Mouse (Mus musculus) heart, postnatal 0 days (tissue): ENCODE data around the gene Dock4.

ENCODE experiments used
- CTCF ChIP-seq: IDR thresholded peaks from 2 replicates; pipeline ENCODE4 v1.5.1; 2016; ENCODE audit warnings: antibody characterized with exemption, control low read depth, low read depth
- EP300 ChIP-seq: IDR thresholded peaks from 2 replicates; pipeline ENCODE4 v1.6.1; 2016; ENCODE audit warnings: antibody characterized with exemption, low read depth

DNA sequence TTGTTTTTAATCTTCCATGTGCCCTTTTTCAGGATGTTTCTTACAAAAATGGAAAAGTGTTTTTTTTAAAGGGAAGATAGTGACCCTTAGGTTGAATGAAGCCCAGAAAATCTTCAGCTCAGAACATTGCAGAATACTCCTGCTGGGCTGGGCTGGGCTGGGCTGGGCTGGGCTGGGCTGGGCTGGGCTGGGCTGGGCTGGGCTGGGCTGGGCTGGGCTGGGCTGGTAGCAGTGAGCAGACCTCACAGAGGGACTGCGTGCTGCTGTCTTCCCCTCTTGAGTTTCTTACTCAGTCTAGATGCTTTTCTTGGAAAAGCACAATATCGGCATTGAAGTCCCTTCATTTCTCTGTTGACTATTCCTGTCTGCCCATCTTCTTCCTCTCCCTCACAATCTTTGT is 350.0 kb downstream of the Dock4 start:
- TF ChIP-seq CTCF (no peak), EP300 (no peak)
